Mouse (Mus musculus) layer of hippocampus, adult 9-10 months (tissue): ENCODE measurements around the gene Rev3l.
A peak's percentile ranks its signal among the peaks of the same experiment; 100 is the strongest.
"Not testable (repeated sequence)": the region's sequence is repeated elsewhere in the genome, so short reads cannot be mapped to it uniquely, and the experiment has no call there.

Experiments
- DNase-seq: peaks from one replicate; pipeline ENCODE4 v3.0.0; 2022; ENCODE audit warnings: low spot score

The Rev3l gene

DNA sequence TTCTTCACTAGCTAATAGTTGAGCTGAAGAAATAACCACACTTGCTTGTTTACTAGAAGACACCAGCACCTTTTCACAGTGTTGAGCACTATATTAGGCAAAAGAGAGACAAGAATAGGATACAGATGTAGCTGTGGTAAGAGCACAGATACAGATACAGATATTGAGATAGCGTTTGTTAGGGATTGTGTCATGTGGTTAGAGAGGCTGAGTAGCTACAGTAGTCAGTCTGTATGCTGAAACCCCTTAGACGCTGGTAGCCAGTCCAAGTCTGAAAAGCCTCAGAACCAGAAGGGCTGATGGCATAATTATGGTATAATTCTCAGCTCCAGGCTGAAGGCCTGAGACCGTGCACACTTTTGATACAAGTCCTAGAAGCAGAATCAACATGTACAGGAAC lies 53.3 kb downstream of the Rev3l start:
- no peak for DNase-seq

DNA sequence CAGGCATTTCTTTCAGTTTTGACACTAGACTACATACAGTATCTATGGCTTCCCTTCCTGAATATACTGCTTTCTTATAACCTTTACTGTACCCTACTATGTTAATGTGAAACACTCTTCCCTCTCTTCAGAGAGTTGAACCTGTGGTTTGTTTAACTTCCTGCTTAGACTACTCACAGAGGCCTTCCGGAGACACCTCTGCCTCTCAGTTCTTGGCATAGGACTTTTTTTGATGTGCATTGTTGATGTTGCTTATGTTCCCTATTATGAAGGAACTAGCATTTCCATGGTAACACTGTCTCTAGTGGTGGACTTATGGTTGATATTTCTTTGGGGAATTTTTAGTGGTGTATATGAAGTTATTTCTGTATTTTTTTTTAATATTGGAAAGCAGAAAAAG lies 61.4 kb downstream of the Rev3l start:
- DNase-seq, result no peak

DNA sequence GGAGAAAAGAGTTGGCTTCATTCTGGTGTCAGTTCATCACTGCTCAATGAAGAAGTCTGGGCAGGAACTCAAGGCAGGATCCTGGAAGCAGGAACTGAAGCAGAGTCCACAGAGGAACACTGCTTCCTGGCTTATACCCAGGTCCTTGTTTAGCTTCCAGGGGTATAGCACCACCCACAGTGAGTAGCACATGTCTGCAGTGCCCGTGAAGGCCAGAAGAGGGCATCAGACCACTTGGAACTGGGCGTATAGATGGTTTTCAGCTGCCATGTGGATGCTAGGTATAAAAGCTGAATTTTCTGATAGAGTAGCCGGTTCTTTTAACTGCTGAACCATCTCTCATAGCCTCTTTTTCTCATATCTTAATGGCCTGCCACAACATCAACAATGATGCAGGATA lies 79.6 kb downstream of the Rev3l start:
- no peak for DNase-seq

DNA sequence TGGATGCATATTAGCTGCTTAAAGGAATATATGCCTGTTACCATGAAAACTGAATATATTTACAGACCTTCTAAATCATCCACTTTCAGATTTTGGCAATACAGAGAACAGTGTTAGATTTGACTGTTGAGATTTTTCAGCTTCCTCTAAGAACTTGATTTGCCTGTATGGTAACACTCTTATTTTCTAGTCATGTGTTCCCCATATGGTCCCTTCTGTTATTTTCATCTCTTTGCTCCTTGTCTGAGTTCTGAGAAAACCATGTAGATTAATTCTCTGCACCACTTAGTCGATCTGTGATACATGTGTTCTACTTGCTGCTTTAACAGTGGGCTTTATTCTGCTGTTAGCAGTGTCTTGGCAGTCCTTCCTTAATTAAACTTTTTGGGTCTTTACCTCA lies 110.7 kb downstream of the Rev3l start:
- no peak for DNase-seq

DNA sequence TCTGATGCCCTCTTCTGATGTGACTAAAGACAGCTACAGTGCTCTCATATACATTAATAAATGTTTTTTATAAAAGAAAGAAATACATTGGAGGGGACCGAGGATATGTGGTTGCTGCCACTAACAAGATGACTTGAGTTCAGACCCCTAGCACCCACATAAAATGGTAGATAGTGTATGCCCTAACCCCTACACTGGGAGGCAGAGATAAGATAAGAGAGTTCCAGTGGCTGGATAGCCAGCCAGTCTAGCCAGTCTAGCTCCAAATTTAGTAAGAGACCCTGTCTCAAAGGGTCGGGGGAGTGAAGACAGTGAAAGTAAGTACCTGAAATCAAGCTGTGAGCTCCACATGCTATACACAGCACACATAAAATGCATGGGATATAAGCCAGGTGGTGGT lies 133.6 kb downstream of the Rev3l start:
- no peak for DNase-seq

DNA sequence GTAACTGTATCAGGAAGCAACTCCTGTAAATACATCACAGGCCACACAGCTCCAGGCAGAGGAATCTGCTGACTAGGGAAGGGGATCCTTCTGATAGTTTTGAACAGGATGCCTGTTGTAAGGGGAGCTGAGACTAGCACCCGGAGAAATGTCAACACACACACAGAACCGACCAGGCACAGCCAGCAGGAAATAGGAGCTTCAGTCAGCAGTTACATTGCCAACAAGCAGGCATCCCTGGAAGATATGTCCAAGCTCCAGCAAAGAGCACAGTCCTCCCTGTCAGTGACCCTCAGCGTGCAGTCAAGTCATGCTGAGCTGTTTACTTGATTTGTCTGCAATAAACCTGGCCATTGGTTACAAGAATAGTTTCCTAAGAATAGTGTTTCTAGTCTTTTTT lies 156.7 kb downstream of the Rev3l start:
- DNase-seq, result no peak

DNA sequence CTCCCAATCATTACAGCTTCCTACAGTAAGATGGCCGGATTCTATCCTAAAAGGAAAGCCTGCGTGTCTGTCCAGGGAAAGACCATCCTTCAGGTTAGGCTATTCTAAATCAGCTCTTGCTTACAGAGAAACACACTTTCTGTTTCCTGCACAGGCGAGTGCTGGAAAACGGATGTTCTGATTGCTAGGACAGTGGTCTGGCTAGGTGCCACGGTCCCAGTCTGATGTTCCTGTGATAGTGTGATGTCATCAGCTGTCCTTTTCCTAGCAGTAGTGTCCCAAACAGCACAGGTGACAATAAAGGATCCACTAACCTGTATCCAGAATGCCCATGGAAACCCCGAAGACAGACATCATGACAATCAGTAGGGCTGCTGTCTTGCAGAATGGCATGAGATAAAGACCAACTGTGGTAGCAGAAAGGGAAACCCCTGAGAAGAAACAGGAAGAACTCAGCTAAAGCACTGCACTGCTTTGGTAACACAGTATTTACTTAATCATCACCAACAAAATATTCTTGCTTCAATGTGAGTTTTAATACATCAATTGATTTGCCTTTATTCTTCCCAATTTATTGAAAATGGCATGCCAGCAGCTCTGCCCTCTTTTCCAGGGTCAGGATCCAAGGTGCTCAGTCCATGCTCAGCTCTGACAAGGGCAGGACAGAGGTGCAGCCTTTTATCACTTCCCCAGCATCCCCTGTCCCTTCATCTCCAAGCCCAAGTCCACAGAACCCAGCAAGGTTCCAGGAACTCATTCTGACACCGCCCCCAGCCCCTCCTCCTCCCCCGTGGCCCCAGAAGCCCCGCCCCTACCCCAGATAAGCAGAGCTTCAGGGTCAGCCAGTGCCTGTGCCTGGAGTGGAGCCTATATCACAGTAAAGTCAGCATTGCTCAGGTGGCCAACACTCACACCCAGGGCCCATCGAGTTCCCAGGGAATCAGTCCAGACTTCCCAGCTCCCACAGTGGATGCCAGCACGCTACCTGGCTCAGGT lies 162.1 kb downstream of the Rev3l start:
- no peak for DNase-seq

DNA sequence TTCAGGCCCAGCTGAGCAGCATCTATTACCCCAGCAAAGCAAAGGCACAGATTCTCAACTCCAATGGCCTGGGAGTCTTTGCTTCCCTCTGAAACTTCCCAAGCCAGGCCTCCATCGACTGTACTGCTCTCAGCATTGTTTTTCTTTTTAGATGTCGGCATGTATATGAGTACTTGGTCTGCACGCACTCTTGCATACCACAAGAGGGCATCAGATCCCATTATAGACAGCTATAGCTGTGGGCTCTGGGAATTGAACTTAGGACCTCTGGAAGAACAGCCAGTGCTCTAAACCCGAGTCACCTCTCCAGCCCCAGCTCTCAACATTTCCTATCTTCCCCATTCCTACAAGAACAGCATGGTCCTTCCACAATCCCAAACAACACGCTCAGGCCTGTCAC lies 164.6 kb downstream of the Rev3l start:
- DNase-seq, result no peak

DNA sequence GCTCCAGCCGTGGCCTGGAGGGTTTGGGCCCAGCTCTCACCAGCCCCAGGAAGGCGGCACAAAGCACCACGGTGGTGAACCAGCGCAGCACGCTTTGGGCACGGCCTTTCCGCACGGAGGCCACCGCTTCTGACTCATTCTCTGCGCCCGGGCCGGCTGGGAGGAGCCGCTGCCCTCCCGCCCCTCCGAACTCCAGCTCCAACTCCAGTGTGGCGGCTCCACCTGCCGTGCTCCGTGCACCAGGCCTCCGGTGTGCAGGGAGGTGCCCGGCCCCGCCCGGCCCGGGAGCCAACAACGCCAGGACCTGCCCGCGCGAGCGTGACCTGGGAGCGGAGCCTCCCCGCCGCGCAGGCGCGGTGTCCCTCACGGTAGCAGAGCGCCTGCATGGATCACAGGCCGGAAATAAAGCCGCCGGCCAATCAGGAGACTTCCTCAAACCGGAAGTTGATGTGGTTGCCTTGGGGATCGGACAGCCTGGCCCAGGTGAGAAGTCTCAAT lies 167.0 kb downstream of the Rev3l start, which contains the start of gene Mfsd4b4:
Gene Mfsd4b4, minus strand, starts transcription at position 365 of the 498 bp plus-strand sequence.
- DNase-seq, result peak; percentile 59

DNA sequence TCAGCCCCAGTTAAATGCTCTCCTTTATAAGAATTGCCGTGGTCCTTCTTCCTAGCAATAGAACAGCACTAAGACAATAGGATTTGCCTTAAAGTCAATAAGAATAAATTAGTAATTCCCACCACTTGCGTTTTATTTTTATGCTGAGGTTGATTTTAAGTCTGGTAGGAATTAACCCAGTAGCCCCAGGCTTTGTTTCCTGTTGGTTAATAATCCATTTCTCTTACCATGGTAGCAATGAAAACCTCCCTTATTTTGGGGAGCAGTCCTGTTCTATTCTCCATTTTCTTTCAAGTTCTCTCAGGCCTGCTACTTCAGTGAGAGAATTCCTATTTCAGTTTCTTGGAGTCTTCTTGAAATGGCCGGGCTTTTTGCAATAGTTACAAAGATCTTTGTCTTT lies 172.3 kb downstream of the Rev3l start:
- DNase-seq, result no peak

DNA sequence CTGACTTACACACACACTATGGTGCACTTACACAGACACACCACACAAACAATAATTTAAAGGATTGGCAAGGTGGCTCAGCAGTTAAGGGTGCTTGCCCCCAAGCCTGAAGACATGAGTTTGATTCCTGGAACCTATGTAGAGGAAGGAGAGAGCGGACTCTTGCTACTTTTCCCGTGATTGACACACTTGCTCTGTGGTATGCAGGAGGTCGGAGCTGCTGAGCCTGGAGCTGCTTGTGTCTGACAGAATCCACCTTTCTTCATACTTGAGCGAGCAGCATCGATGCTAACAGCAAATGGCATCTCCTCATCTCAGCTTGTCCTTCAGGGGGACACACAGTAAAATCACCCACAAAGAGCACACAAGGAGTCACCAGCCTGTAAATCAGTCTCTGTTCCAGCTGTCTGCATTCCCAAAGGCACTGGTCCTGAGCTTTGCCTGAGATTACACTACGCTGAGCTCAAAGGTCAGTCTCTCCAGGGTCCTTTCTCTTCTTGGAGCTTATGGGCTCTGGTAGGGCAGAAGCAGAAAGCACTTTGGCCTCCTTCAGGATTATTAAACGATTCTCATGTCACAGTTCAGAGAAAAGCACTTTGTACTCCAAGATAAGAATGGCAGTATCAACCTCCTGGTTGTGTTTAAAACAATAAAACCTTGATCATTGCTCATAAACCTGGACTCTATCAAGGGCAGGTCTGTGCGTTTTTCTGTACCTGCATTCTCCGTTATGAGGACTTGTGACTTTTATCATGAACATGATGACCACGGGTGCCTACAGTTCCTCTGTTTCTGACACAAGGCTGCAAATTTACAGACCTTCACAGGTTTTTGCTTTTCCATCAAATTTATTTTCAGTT lies 175.1 kb downstream of the Rev3l start:
- DNase-seq, result no peak

DNA sequence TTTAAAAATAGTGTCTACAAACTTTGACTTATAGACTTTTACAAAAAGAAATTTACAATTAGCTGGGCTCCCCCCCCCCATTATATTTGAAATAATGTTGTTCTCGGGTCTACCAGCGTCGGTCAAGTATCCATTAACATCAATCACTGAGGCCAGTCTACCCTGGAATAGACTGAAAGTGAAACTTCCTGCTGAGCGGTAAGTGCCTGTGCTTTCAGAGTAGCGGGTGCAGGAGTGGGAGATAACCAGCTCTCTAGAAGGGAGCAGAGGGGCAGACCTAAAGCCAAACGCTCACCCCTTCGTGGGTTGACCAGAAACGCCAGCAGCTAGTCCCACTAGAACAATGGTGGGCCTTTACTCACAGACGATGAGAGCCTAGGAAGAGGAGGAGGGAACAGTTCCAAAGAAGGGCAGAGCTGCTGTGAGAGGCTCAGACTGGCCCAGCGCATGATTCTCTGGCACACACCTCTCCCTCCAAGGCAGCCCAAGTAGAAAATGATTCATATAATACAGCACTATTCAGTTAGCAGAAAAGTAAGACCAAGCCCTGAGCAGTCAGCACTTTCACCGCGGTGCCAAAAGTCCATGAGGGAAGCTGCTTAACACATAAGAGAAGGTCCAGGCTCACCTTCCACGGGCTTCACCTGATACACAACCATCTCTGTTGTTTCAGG lies 177.0 kb downstream of the Rev3l start:
- no peak for DNase-seq

DNA sequence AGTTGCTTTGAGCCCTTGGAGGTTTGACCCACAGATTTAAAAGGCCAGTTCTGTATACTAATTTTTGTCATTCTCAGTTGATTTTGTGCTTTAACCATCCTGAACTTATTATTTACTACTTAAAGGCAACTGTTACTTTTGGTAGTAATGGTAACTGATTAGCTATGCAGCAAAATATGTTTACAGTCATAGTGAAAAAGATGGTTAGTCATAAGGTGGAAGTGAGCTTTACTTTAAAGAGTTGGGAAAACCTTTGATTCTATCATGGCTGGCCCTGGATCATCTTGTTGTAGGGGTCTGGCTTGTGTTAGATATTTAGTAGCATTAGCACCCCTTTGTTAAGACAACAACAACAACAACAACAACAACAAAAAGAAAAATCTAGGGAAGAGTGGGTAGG lies 180.7 kb downstream of the Rev3l start:
- DNase-seq, result no peak

DNA sequence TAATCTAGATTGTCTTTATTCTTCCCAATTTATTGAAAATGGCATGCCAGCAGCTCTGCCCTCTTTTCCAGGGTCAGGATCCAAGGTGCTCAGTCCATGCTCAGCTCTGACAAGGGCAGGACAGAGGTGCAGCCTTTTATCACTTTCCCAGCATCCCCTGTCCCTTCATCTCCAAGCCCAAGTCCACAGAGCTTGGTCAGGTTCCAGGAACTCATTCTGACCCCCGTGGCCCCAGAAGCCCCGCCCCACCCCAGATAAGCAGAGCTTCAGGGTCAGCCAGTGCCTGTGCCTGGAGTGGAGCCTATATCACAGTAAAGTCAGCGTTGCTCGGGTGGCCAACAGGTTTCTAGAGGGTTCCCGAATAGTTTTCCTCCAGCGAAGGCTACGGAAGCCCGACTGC lies 192.6 kb downstream of the Rev3l start:
- DNase-seq, result not testable (repeated sequence)
